Mouse (Mus musculus) heart, postnatal 14 days (tissue): ENCODE results near the gene Hist1h4a. TPM values are rescaled to one million over a fixed set of nuclear protein-coding genes. Genes with fewer than 3 reads are reported as not detected.

Experiments used
- DNase-seq, 2 experiments: peaks; one replicate each; pipeline ENCODE4 v3.0.0; 2021 to 2022
- intact Hi-C: fragments of 180-260 bp; cut with DNase I; formaldehyde crosslinking; loops from one replicate; pipeline ENCODE4 v1.15.1; 2025
- total RNA-seq, 2 experiments: library from RNA; stranded (reverse); gene quantifications; 2 replicates each; pipeline ENCODE4 v1.2.3; 2021

Hist1h4a gene
- total RNA-seq, 2 experiments from 2014 or later, result 33.4 to 91.7 TPM

DNA sequence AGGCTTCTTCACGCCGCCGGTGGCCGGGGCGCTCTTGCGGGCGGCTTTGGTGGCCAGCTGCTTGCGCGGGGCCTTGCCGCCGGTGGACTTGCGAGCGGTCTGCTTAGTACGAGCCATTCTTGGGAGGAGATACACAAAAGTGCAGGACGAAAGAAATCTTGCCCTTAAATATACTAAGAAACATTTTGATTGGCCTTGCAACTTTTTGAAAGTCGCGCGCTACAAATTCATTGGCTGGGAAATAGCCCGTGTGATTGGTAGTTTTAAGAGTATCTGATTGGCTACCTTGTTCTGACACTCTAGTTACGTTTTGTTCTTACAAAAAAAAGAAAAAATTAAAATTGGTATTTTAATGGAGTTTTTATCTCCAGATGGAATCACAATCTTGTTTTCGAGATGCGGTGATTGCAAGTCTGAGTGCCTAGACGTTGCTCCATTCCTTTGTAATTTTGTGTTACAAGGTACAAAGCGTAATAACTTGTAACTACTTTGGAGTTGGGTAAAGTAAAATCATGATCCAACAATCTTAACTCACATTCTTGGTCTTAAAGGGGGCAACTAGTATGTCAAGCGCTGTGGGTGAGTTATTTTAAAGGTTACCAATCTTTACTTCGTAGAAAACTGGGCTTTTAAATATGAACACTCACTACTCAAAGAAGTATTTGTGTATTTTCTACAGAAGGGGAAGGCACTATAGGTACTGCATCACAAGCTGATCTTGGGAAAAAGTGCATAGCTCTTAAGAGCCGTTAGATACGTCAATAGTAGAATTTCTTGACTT lies 15.5 kb downstream of the Hist1h4a start, which contains the start of gene Hist1h3c:
Hist1h3c (minus strand) TSS at position 222 of the 781 bp plus-strand sequence.
- peak; percentile 81 to 88 for DNase-seq

DNA sequence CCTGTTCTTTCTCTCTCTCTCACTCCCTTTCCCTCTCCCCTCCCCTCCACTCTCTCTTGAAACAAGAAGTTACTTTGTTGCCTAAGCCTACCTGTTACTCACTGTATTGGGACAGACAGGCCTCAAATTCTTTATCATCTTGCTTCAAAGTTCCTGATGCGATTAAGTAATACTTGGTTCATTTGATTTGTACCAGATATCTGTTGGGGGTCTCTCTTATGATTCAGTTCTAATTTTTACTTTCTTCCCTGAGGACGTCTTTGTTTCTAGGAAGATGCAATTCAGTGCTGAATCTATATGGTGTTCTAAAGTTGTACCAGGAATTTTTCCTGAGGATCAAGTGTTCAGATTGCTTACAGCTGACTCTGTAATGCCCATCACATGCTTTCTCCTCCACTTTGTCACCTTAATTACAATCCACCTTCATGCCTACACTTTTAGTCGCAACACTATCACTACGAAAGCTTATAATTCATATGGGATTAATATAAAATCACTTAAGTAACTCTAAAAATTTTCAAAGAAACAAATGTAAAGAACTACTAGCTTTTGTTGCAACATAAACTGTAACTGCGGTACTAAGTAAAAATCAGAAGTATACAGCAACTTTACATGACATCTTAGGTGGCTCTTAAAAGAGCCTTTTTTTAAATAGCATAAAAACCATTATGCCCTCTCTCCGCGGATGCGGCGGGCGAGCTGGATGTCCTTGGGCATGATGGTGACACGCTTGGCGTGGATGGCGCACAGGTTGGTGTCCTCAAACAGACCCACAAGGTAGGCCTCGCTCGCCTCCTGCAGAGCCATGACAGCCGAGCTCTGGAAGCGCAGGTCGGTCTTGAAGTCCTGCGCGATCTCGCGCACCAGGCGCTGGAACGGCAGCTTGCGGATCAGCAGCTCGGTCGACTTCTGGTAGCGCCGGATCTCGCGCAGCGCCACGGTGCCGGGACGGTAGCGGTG lies 16.3 kb downstream of the Hist1h4a start:
- no peak for DNase-seq
- intact Hi-C loops, result loop anchor here (5.0 kb wide), 2 partner anchors 307 to 1702 kb away; partner anchors contain the start of genes Hist1h2ag, Hist1h2bj and Hist1h4i

More for the DNA sequence above, 15.5 kb downstream of the Hist1h4a start, which contains the start of gene Hist1h3c:
- intact Hi-C loops, result loop anchor here (5.0 kb wide), 2 partner anchors 308 to 1703 kb away; partner anchors contain the start of genes Hist1h2ag, Hist1h2bj and Hist1h4i

DNA sequence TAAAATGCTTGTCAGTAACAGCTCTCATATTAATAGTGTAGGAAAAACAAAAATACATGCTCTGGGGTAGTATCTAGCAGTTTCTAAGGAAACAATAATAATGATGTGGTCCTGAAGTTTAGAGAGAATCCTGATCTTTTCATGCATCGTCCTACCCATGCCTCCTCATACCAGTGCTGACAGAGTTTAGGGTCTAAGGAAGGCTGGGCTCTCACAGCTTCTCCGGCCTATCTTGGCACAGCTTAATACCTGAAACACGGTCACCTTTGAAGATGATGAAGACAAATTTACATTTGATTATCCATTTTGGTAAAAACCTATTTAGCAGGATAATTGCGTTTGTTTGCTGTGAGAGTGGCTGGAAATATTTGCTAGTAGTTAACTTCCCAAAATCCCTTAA lies 17.1 kb downstream of the Hist1h4a start:
- no peak for DNase-seq
- intact Hi-C loops, result no loop called here

DNA sequence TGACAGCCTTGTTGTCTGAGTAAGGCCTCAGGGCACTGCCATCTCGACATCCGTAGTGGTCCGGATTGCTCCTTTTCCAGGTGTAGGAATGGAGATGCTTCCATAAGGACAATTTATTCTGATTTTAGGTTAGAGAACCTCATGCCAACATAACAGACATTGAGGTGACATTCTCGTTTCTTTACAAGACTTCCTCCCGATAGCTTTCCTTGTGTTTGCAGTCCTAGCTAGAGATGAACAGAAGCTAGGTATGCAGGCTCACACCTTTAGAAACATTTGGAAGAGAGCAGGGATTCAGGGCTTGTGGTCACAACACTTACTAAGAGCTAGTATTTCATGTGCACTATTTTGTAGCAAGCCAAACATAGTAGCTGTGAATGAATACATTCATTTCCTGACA lies 17.8 kb downstream of the Hist1h4a start:
- intact Hi-C loops, result no loop called here
- no peak for DNase-seq

DNA sequence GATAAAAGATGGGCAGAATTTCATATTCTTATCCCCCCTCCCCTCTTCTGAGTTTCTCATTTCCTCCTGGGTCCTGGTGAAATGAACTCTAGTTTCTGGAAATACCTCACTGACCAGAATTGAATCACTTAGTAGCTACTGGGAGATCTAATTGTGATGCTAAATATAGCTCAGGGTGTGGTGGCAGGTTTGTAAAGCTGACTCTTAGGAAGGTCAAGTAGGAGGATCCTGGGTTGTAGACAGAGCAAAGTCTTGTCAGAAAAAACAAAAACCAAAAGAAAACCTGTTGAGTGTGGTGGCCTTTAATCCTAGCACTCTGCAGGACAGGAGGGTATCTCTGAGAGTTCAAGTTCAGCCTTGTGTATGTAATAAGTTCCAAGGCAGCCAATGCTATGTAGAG lies 19.0 kb downstream of the Hist1h4a start:
- no peak for DNase-seq
- intact Hi-C loops, result no loop called here

DNA sequence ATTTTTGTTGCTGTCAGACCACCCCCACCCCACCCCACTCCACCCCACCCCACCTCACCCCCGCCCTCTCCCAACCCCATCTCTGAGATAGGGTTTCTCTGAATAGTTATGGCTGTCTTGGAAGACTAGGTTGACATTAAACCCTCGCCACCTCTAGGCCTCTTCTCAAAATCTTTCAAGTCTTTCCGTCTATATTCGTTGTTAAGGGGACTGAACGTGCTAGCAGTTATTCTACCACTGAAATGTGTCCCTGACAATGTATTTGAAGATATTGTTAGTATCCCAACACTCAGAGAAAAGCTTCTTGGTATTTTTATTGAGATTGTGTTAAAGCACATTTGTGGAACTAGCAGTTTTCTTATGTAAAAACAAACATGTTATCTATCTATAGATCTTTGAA lies 20.1 kb downstream of the Hist1h4a start:
- intact Hi-C loops, result no loop called here
- no peak for DNase-seq

DNA sequence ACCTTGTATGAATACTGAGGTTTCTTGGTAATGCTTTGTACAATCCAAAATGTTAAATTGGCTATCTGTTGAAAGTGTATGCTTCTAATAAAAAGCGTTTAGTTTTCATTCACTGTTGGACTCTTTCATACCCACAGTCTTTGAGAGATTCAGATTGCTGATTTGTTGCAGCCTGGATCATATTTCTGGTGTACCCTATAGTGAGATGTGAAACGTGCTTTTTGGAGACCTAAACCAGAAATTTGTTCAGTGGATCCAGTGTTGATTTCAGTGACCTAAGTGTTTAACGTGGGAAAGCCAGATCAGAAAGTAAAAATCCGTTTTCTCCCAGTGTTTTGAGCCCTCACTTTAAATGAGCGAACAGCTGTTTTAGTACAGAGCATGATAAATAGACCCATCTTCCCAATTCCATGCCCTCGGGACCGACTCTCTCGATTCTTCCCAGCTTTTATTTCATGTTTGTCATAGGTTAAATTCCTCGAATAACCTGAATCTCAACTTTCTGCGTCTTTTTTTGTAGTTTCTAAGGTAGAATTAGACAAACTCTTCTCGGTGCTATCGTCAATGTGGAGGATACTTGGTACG lies 20.7 kb downstream of the Hist1h4a start:
- DNase-seq, result no peak
- intact Hi-C loops, result no loop called here

DNA sequence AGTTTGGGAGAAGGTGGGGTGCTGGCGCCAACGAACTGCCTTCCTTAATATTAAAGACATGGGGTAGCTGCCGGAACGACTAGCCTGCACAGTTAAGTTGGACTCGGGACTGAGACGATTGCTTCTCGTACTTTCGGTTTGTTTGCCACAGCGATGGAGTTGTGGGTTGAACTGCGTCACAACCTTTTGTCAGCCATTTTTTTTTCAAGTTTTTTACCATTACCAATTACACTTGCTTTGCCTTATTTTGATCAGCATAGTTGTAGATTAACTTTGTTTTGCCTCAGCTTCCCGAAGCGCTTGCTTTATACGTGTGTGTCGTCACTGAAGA lies 21.1 kb downstream of the Hist1h4a start:
- no peak for DNase-seq
- intact Hi-C loops, result loop anchor here (2.0 to 10.0 kb wide), 3 partner anchors 55 to 158 kb away; partner anchors contain the start of genes Hist1h1e, Hist1h2ac, Hist1h2bc and Hist1h4d

DNA sequence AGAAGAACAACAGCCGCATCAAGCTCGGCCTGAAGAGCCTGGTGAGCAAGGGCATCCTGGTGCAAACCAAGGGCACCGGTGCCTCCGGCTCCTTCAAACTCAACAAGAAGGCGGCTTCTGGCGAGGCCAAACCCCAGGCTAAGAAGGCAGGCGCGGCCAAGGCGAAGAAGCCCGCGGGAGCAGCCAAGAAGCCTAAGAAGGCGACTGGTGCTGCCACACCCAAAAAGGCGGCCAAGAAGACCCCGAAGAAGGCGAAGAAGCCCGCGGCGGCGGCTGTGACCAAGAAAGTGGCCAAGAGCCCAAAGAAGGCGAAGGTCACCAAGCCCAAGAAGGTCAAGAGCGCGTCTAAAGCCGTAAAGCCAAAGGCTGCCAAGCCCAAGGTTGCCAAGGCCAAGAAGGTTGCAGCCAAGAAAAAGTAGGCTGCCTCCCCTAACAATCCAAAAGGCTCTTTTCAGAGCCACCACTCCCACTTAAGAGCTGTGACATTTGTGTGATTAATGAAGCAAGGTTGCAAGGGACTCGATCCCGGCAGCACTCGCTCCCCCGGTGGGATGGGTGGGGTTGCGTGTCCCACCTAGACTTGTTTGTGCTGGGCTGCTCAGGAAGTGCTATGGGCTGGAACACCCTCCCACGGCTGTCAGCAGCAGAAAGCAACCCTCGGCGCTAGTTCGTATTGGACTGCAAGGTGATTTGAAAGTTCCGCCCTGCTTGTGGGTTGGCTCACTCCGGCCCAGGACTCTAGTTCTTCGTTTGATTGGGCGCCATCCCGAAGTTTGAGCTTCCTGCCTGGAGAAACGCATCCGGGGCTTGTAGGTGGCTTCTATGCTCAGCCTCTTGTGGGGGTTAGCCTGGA lies 21.7 kb downstream of the Hist1h4a start:
- intact Hi-C loops, result loop anchor here (2.0 to 10.0 kb wide), 3 partner anchors 54 to 157 kb away; partner anchors contain the start of genes Hist1h1e, Hist1h2ac, Hist1h2bc and Hist1h4d

DNA sequence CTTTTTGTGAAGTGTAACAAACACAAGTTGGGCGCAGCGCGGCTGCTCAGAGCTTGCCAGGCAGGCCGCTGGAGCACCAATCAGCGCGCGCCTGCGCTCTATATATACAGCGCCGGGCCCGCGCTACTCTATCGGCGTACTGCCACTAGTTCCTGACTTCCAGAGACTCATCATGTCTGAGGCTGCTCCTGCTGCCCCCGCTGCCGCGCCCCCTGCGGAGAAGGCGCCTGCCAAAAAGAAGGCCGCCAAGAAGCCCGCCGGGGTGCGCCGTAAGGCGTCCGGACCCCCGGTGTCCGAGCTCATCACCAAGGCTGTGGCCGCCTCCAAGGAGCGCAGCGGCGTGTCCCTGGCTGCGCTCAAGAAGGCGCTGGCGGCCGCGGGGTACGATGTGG lies 22.4 kb downstream of the Hist1h4a start, which contains the start of gene Hist1h1c:
Hist1h1c (plus strand) TSS at position 132 of the 392 bp plus-strand sequence.
- DNase-seq, result peak; percentile 91 to 95
- intact Hi-C loops, result loop anchor here (2.0 to 10.0 kb wide), 3 partner anchors 54 to 156 kb away; partner anchors contain the start of genes Hist1h1e, Hist1h2ac, Hist1h2bc and Hist1h4d

More for the DNA sequence above, 21.7 kb downstream of the Hist1h4a start:
- DNase-seq, result peak; percentile 89

DNA sequence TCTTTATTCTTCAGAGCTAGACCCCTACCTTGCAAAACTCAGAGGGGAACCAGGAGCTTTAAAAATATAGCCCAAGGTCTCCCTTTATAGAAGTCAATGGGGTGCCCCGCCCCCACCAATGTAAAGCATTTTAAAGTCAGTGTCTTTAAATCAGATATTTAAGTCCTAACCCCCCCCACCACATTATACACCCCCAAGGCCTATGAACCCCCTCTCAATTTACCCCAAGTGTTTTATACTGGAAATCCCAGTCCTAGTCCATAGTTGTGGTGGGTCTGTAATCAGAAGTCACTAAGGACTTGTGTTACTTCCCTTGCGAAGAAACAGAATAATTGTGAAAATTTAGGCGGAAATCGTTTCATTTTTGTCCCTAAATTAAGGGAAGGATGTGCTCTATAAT lies 23.0 kb downstream of the Hist1h4a start:
- intact Hi-C loops, result loop anchor here (2.0 to 10.0 kb wide), 3 partner anchors 53 to 156 kb away; partner anchors contain the start of genes Hist1h1e, Hist1h2ac, Hist1h2bc and Hist1h4d
- no peak for DNase-seq

DNA sequence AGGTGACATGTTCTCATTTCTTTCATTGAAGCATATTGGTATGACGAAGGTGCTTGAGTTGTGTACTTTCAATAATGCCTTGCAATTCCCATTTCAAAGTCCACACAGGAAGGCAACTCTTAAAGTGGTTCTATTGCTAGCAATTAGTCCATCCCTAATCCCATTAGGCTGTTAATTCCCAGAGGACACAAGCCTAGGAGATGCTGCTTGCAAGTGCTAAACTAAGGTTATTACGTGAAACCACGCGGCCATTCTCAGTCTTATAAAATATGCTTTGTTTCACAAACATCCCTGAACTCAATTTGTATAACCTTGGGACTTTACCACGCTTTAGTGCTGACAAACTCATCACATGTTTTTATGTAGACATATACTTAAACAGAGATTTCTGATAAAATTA lies 23.9 kb downstream of the Hist1h4a start:
- intact Hi-C loops, result loop anchor here (5.0 to 10.0 kb wide), 2 partner anchors 52 to 155 kb away; partner anchors contain the start of genes Hist1h2ac, Hist1h2bc and Hist1h4d
- no peak for DNase-seq

DNA sequence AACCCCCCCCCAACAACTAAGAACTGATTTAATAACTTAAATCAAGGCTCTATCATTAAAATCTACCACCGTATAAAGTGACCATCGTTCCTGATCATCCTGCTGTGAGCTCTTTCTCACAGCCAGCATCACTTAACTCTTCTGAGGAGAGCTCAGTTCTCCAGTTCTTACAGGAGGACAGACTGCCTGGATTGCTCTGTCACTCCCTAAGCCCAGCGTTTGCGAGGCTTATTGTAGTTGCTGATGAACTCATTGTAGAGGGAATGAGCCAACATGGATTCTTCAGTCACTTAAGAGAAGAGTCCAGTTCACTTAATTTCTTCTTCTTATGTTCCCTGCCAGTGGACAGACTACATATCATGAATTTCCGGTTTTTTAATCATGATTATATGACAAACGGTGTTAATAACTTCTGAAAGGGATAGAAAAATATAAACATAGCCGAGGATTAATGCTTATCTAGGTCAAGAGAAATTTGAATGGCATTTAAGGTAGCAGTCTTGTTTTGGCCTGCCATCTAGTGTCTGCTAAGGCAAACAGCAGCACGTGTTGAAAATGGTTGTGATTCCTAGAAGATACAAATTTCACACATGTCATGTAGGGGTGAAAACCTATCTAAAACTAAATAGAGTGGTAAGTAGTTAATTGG lies 28.8 kb downstream of the Hist1h4a start:
- peak in 1 of 2 experiments; percentile 50 for DNase-seq
- intact Hi-C loops, result loop anchor here (1.0 to 10.0 kb wide), 2 partner anchors 31 to 47 kb away; partner anchors contain the start of genes Hist1h2ac and Hist1h2bc

DNA sequence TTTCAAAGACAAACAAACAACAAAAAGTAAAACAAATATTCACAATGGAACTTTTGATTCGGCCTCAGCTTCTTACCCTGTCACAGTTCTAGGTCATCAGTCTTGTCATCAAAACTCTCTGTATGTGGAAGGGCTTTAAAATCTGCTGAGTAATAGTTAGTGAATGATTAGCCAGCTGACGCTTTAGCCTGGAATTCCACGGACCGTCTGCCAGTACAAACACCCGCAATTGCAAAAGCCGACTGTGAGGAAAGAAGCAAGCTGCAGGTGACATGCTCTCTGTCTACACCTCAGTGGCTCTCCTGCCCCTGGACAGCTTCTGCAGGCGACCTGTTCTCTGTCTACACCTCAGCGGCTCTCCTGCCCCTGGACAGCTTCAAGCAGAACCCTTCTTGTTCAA lies 30.6 kb downstream of the Hist1h4a start:
- peak in 1 of 2 experiments; percentile 41 for DNase-seq
- intact Hi-C loops, result loop anchor here (10.0 kb wide), 1 partner anchor 46 kb away; the partner anchor contains the start of genes Hist1h2ac and Hist1h2bc

DNA sequence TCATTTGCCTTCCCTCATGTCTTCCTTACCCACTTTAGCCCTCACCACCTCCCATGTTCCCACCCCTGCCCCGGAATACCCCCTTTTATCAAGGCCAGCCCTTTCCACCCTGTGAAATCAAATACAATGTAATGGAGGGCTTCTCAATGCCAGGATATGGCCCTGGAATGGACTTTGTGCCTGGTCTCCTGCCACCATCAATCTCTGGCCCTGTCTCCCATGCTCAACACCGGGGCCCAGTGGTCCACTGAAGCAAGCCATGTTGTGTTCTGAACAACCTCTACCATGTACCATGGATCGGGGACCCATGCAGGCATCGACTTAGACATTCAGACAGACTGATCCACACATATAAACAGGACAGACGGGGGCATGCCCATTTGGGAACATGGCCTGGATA lies 31.3 kb downstream of the Hist1h4a start:
- intact Hi-C loops, result loop anchor here (10.0 kb wide), 1 partner anchor 45 kb away; the partner anchor contains the start of genes Hist1h2ac and Hist1h2bc
- no peak for DNase-seq

DNA sequence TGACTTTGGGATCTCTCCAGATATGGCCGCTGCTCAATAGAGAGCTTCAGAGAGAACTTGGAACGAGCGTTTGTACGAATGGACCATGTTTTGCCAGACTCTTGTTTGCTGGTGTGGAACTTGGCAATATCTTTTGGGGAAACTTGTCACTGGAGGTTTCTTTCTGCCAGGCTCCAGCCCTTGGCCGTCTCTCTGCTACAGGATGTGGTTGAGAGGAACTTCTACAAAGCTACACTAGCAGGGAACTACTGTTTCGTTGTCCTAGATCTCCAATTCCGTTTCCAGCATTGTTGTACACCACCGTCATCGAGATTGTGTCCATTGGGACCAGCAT lies 31.9 kb downstream of the Hist1h4a start:
- intact Hi-C loops, result no loop called here
- no peak for DNase-seq

DNA sequence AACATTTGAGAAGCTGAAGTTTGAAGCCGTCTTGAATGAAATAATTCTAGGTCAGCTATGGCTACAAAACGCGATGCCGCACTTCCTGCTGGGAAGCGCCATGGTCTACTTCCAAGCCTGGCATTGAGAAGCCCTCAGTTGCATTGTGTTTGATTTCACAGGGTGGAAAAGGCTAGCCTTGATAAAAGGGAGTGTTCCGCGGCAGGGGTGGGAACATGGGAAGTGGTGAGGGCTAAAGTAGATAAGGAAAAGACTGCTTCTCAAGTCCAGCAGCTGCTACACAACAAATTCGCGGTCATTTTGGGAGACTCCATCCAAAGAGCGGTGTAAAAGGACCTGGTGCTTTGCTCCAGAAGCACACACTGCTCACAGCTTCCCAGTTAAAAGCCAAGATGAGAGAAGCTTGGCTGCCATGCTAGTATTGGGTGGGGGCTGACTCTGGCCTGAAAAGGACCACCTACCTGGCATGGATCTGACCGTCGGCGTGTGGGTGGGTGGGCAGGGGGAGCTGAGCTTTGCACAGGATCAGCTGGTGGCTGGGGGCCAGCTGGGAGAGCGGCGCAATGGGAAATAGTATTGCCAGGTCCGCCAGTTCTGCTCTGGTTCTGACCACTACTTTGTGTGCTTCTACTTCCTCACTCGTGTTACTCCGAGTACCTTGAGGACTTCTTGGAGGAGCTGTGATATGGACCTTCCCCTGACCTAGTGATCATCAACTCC lies 32.4 kb downstream of the Hist1h4a start:
- DNase-seq, result no peak
- intact Hi-C loops, result no loop called here

DNA sequence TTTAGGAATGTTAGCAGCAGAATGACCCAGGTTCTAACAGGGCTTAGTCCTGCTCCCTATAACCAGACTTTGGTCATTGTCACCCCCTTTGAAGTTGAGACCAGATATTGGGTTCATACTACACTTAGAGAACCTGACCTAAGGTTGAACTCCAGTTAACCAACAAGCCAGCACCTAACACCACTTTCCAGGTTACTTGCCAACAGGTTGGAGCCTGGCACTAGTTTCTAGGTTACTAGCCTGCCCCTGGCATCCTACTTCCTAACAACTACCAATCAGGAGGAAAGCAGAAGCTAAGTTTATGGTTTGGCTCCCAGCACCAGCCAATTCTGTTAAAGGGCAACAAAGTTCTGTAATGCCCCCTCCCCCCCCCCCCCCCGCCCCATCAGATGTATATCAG lies 35.8 kb downstream of the Hist1h4a start:
- intact Hi-C loops, result no loop called here
- DNase-seq, result no peak
